Mouse (Mus musculus) forebrain, postnatal 0 days (tissue): ENCODE measurements around the gene Rhot1. TPM values are rescaled to one million over a fixed set of nuclear protein-coding genes. Genes with fewer than 3 reads are reported as not detected.

Source experiments
- ATAC-seq: fragments of 200-750 bp; cut with Nextera tagmentation; 2 replicates; pipeline ENCODE4 v1.8.0; 2017; ENCODE audit warnings: mild to moderate bottlenecking, moderate library complexity
- DNase-seq: peaks from one replicate; pipeline ENCODE4 v3.0.0-alpha.2; 2015
- H3K27ac ChIP-seq: fragments of 300-500 bp; sonication (generic); 2 replicates; pipeline ENCODE4 v1.5.1; 2014; ENCODE audit warnings: low read depth, mild to moderate bottlenecking, antibody characterized with exemption, low read length, moderate library complexity, mixed read lengths
- H3K27me3 ChIP-seq: fragments of 300-500 bp; sonication (generic); 2 replicates; pipeline ENCODE4 v1.6.1; 2014; ENCODE audit warnings: mild to moderate bottlenecking, low read length, mixed read lengths; ENCODE audit not compliant: insufficient read depth
- H3K36me3 ChIP-seq: fragments of 300-500 bp; sonication (generic); 2 replicates; pipeline ENCODE4 v1.6.1; 2014; ENCODE audit warnings: mild to moderate bottlenecking, moderate library complexity; ENCODE audit not compliant: insufficient read depth
- H3K4me1 ChIP-seq: fragments of 300-500 bp; sonication (generic); 2 replicates; pipeline ENCODE4 v1.6.1; 2014; ENCODE audit warnings: antibody characterized with exemption; ENCODE audit not compliant: insufficient read depth
- H3K4me2 ChIP-seq: fragments of 300-500 bp; sonication (generic); 2 replicates; pipeline ENCODE4 v1.6.1; 2014; ENCODE audit warnings: low read depth, mild to moderate bottlenecking, moderate library complexity
- H3K4me3 ChIP-seq: fragments of 300-500 bp; sonication (generic); 2 replicates; pipeline ENCODE4 v1.5.1; 2014; ENCODE audit warnings: low read depth, low read length, mixed read lengths
- H3K9ac ChIP-seq: fragments of 300-500 bp; sonication (generic); 2 replicates; pipeline ENCODE4 v1.6.1; 2014; ENCODE audit warnings: mild to moderate bottlenecking
- H3K9me3 ChIP-seq: fragments of 300-500 bp; sonication (generic); 2 replicates; pipeline ENCODE4 v1.6.1; 2016; ENCODE audit warnings: low read length
- CTCF ChIP-seq: sonication (generic); IDR thresholded peaks from 2 replicates; pipeline ENCODE4 v1.5.1; 2016; ENCODE audit warnings: antibody characterized with exemption, control low read depth, low read depth
- WGBS: fragments of 180-500 bp; shearing (Covaris S2); extraction: QIAGEN DNeasy Blood & Tissue Kit; methylation state at CpG from one replicate; pipeline ENCODE4 v1.1.7; 2014; 5-methylcytosine and 5-hydroxymethylcytosine counted together
- polyA plus RNA-seq: library from polyadenylated mRNA; unstranded; fragments of >200 nt; fragmentation: Nextera tagmentation; extraction: Ambion mirVana; gene quantifications from 2 replicates; pipeline ENCODE4 v1.2.1, GENCODE M21; 2015
- total RNA-seq: library from RNA; depleted of rRNA; stranded (reverse); fragments of >200 nt; gene quantifications from 2 replicates; pipeline ENCODE4 v1.2.3, GENCODE M21; 2014; rRNA removed

Rhot1 gene
- total and polyA plus RNA-seq, 2 experiments from 2014 or later: 61.0 to 69.5 TPM

DNA sequence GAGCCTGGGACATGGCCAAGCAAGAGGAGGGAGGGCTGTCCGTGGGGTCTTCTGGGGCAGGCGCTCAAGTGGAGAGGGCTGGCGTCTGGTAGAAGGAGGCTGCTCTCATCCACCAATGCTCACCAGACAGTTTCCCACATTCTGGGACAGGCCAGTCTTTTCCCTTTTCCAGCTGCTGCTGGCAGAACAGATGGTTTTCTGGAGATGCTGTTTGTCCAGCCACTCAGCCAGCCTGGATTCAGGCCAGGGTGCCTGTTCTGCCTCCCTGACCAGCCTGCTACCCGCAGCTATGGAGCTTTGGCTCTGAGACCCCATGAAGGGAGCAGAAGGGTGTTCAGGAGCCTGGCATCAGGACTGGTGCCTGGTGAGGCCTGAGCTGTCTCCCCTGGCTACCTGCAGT is 102.5 kb downstream of the Rhot1 start:
- Histone ChIP-seq H3K4me2 (no peak overlapping the region), H3K36me3 (no peaks in the 10 kb centered on the region), H3K9me3 (no peaks in the 10 kb centered on the region), H3K27me3 (no peaks in the 10 kb centered on the region), H3K27ac (no peak overlapping the region), H3K4me3 (no peak overlapping the region), H3K4me1 (no peaks in the 10 kb centered on the region), H3K9ac (no peak overlapping the region)
- ATAC-seq (no peak), DNase-seq (no peak)
- no peak for TF ChIP-seq CTCF
- 15% methylated on average over 4 of the region's 4 CpGs for WGBS

DNA sequence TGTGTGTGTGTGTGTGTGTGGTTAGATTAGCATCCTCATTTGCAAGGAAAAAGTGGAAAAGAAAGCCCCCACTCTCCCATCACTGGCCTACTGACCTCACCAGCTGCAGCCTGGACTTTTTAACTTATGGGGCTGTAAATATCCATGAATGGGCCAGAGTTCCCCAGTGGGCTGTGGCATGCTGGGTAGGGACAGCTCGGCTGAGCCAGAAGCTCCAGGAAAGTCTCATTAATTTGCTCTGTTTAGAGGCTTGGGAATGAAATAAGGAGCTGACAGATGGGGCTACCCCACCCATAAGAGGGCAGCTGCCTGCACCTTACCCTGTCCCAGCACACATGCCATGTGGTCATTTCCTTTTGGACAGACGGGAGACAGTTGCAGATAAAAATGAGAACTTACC is 103.2 kb downstream of the Rhot1 start:
- Histone ChIP-seq H3K27ac (no peak overlapping the region), H3K4me1 (no peaks in the 10 kb centered on the region), H3K27me3 (no peaks in the 10 kb centered on the region), H3K4me3 (no peak overlapping the region), H3K4me2 (no peak overlapping the region), H3K9ac (no peak overlapping the region), H3K36me3 (no peaks in the 10 kb centered on the region), H3K9me3 (no peaks in the 10 kb centered on the region)
- no peak for TF ChIP-seq CTCF
- ATAC-seq: no peak
- WGBS: 23% methylated on average over 2 of the region's 2 CpGs
- no peak for DNase-seq

DNA sequence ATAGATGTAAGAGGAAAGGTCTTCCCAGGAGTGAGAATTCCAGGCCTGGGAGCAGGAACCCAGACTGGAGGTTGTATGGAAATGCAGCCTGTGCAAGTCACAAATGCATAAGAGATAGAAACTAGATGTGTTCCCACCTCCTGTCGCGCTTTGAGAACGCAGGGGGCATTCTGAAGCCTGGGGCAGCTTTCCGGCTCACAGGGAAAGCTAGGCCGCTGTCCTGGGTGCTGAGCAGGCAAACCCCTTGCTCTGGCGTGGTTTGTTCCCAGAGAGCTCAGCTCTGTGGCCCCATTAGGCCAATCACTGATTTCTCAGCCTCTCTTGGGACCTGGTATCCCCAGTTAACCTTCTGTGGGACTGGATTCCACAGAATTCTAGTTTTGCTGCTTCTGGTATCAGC is 103.7 kb downstream of the Rhot1 start:
- Histone ChIP-seq H3K36me3 (no peaks in the 10 kb centered on the region), H3K4me2 (no peak overlapping the region), H3K27me3 (no peaks in the 10 kb centered on the region), H3K9ac (no peak overlapping the region), H3K4me1 (no peaks in the 10 kb centered on the region), H3K9me3 (no peaks in the 10 kb centered on the region), H3K4me3 (no peak overlapping the region), H3K27ac (0 out of 2 replicates have a peak overlapping the region, but pooled peaks have one; percentile 24)
- ATAC-seq: no peak
- 27% methylated on average over 6 of the region's 6 CpGs for WGBS
- DNase-seq: no peak
- no peak for TF ChIP-seq CTCF

DNA sequence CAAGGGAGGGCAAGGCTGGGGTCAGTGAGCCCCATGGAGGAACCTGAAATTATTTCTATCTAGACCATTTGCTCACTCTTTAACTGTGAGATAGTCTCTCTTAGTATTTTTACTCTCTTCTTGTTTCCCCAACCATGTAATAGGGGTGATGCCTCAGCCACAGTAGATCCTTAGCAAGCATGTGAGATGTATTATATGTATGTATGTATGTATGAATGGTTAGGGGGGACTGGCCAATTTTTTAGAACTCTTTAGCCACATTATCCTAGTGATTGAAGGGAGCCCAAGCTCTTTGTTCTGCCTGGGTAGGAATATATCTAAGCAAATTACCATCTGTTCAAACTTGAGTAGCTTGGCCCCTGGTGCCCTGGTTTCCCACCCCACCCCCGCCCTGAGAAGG is 104.6 kb downstream of the Rhot1 start:
- H3K27me3 ChIP-seq: no peaks in the 10 kb centered on the region
- no peak overlapping the region for H3K9ac ChIP-seq
- H3K27ac ChIP-seq: no peak overlapping the region
- no peak overlapping the region for H3K4me3 ChIP-seq
- H3K9me3 ChIP-seq: no peaks in the 10 kb centered on the region
- H3K4me1 ChIP-seq: no peaks in the 10 kb centered on the region
- no peak for TF ChIP-seq CTCF
- DNase-seq (no peak), ATAC-seq (no peak)
- 83% methylated on average over 1 of the region's 1 CpGs for WGBS
- no peaks in the 10 kb centered on the region for H3K36me3 ChIP-seq
- H3K4me2 ChIP-seq: no peak overlapping the region

DNA sequence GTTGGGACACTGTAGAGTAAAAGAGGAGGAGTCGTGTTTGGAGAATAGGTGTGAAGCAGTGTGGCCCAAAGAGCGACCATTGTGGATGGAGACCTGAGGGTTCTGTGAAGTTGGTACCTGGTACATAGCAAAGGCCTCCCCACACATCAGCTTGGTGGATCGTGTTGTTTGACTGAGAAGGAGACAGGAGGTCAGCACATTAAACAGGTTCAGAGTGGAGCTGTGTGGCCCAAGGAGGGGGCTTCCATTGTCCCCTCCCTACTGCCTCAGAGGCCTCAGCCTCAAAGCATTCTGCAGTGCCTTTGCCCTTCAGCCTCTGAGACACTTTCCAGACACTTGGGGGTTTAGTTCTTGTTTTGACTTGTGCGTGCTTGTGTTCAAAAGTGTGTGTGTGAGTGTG is 105.1 kb downstream of the Rhot1 start:
- Histone ChIP-seq H3K9me3 (no peaks in the 10 kb centered on the region), H3K27me3 (no peaks in the 10 kb centered on the region), H3K27ac (no peak overlapping the region), H3K4me3 (no peak overlapping the region), H3K36me3 (no peaks in the 10 kb centered on the region), H3K9ac (no peak overlapping the region), H3K4me2 (no peak overlapping the region), H3K4me1 (no peaks in the 10 kb centered on the region)
- DNase-seq (no peak), ATAC-seq (no peak)
- 73% methylated on average over 4 of the region's 4 CpGs for WGBS
- no peak for TF ChIP-seq CTCF

DNA sequence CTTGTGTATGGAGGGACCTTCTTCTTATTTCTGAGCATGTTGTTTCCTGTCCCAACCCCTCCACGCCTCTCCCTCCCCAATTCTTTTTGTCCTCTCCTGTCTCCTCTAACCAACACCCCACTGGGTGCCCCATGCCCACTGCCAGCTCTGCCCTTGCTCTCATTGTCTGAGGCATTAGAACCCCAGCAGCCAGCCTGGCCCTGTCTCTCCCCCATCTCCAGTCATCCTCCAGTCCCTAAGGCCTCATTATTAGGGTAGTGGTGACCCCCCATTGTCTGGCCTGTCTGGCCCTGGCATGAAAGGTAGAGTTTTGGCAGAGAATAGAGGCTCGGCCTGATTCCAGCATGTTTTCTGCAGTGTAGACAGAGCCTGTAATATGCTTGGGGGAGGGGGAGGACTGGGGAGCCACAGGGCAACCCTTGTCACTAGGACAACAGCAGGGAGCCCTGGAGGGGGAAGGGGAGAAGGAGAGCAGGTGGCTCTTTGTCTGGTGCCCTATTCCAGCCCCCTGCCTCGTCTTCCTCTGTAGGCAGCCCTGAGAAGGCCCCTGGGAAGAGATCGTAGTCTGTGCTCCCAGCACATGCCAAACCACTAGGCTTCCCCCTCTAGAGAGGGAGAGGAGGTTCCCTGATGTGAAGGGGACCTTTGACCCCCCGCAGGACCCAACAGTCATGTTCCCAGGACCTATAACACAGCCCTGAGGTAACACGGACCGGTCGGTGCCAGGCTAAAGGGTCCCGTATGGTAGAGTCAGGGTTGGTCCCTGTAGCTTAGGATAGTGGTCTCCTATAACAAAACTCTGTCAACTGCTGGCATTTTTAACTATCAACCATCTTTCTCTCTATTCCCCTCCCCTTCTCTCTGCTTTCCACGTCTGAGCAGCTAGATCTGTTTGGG is 107.2 kb downstream of the Rhot1 start:
- Histone ChIP-seq H3K9me3 (no peaks in the 10 kb centered on the region), H3K36me3 (no peaks in the 10 kb centered on the region), H3K9ac (no peak overlapping the region), H3K4me1 (no peaks in the 10 kb centered on the region), H3K4me3 (no peak overlapping the region), H3K27me3 (no peaks in the 10 kb centered on the region), H3K27ac (peak overlapping the region; percentile 54), H3K4me2 (no peak overlapping the region)
- TF ChIP-seq CTCF: no peak
- DNase-seq (peak; percentile 66), ATAC-seq (peak; percentile 82)
- WGBS: 23% methylated on average over 10 of the region's 10 CpGs

Other genes with a start within 250 kb of the Rhot1 start
- gene Utp6, start 246.6 kb upstream of the Rhot1 start, total RNA-seq: 30.7 and 37.5 TPM in 2 replicates
- gene Utp6, start 246.6 kb upstream of the Rhot1 start, polyA plus RNA-seq: 18.5 and 29.4 TPM in 2 replicates
- gene Suz12, start 215.9 kb upstream of the Rhot1 start, total RNA-seq: 25.8 and 34.8 TPM in 2 replicates
- gene Suz12, start 215.9 kb upstream of the Rhot1 start, polyA plus RNA-seq: 7.3 and 8.1 TPM in 2 replicates
- gene Crlf3, start 128.0 kb upstream of the Rhot1 start, total RNA-seq: 11.2 and 12.0 TPM in 2 replicates
- gene Crlf3, start 128.0 kb upstream of the Rhot1 start, polyA plus RNA-seq: 9.6 TPM in 2 replicates
- gene Atad5, start 119.6 kb upstream of the Rhot1 start, total RNA-seq: 8.9 and 10.6 TPM in 2 replicates
- gene Atad5, start 119.6 kb upstream of the Rhot1 start, polyA plus RNA-seq: 1.9 and 3.2 TPM in 2 replicates
- 18.9 and 19.9 TPM in 2 replicates for gene Tefm, start 66.8 kb upstream of the Rhot1 start, total RNA-seq
- 23.7 and 25.6 TPM in 2 replicates for gene Tefm, start 66.8 kb upstream of the Rhot1 start, polyA plus RNA-seq
- 3.8 and 4.4 TPM in 2 replicates for gene Adap2, start 54.9 kb upstream of the Rhot1 start, total RNA-seq
- gene Adap2, start 54.9 kb upstream of the Rhot1 start, polyA plus RNA-seq: 2.2 and 3.2 TPM in 2 replicates
- 1.3 and 2.0 TPM in 2 replicates for gene Rnf135, start 25.2 kb upstream of the Rhot1 start, total RNA-seq
- 2.2 and 3.1 TPM in 2 replicates for gene Rnf135, start 25.2 kb upstream of the Rhot1 start, polyA plus RNA-seq
- gene Rhbdl3, start 91.9 kb downstream of the Rhot1 start, total RNA-seq: 3.8 and 6.7 TPM in 2 replicates
- 2.5 and 2.8 TPM in 2 replicates for gene Rhbdl3, start 91.9 kb downstream of the Rhot1 start, polyA plus RNA-seq
- gene 5730455P16Rik, start 169.0 kb downstream of the Rhot1 start, total RNA-seq: 41.8 and 43.2 TPM in 2 replicates
- gene 5730455P16Rik, start 169.0 kb downstream of the Rhot1 start, polyA plus RNA-seq: 30.8 and 47.6 TPM in 2 replicates
- gene Zfp207, start 174.3 kb downstream of the Rhot1 start, total RNA-seq: 250 and 264 TPM in 2 replicates
- 163 and 171 TPM in 2 replicates for gene Zfp207, start 174.3 kb downstream of the Rhot1 start, polyA plus RNA-seq
- gene Psmd11, start 219.6 kb downstream of the Rhot1 start, total RNA-seq: 30.2 and 33.4 TPM in 2 replicates
- gene Psmd11, start 219.6 kb downstream of the Rhot1 start, polyA plus RNA-seq: 280 and 310 TPM in 2 replicates